Mouse (Mus musculus): Measurements from ENCODE around the gene Ier3. TPM values are rescaled to one million over a fixed set of nuclear protein-coding genes. Genes with fewer than 3 reads are reported as not detected.

Ier3 gene
- polyA plus RNA-seq (2014; fragmentation: Illumina TruSeq; extraction: RNeasy Lipid Tissue Mini Kit (QIAGEN cat#74804); ENCODE audit: low read depth, low replicate concordance) = 31.3 TPM

GRCm38 (mm10) chr17:35821439-35822430 is at the start of gene Ier3:
Gene Ier3, plus strand, starts transcription at chr17:35821684.

GRCm38 (mm10) chr17:35822964-35823937 is 1.8 kb downstream of the Ier3 start, which contains the start of gene Flot1:
Gene Flot1, plus strand, starts transcription at chr17:35823230.

GRCm38 (mm10) chr17:35838122-35838544 is 16.6 kb downstream of the Ier3 start, which contains the start of gene Tubb5:
Gene Tubb5, minus strand, starts transcription at chr17:35838306.

GRCm38 (mm10) chr17:35841076-35841950 is 19.8 kb downstream of the Ier3 start, which contains the start of gene Mdc1:
Gene Mdc1, plus strand, starts transcription at chr17:35841515.

GRCm38 (mm10) chr17:35861198-35861857 is 39.8 kb downstream of the Ier3 start, which contains the start of gene Nrm:
Gene Nrm, plus strand, starts transcription at chr17:35861318.

GRCm38 (mm10) chr17:35865481-35866280 is 44.2 kb downstream of the Ier3 start, which contains the start of gene Ppp1r18:
Gene Ppp1r18, plus strand, starts transcription at chr17:35865593.

Other genes starting within 250 kb of the Ier3 start
- 0.82 TPM for gene Sfta2, start 220.1 kb upstream of the Ier3 start, polyA plus RNA-seq (2014; fragmentation: Illumina TruSeq; extraction: RNeasy Lipid Tissue Mini Kit (QIAGEN cat#74804); ENCODE audit: low read depth, low replicate concordance)
- not detected for gene Gm9573, start 195.0 kb upstream of the Ier3 start, polyA plus RNA-seq (2014; fragmentation: Illumina TruSeq; extraction: RNeasy Lipid Tissue Mini Kit (QIAGEN cat#74804); ENCODE audit: low read depth, low replicate concordance)
- gene Mucl3, start 178.0 kb upstream of the Ier3 start, polyA plus RNA-seq (2014; fragmentation: Illumina TruSeq; extraction: RNeasy Lipid Tissue Mini Kit (QIAGEN cat#74804); ENCODE audit: low read depth, low replicate concordance) = not detected
- 13.1 TPM for gene Vars2, start 154.1 kb upstream of the Ier3 start, polyA plus RNA-seq (2014; fragmentation: Illumina TruSeq; extraction: RNeasy Lipid Tissue Mini Kit (QIAGEN cat#74804); ENCODE audit: low read depth, low replicate concordance)
- 14.5 TPM for gene Gtf2h4, start 147.9 kb upstream of the Ier3 start, polyA plus RNA-seq (2014; fragmentation: Illumina TruSeq; extraction: RNeasy Lipid Tissue Mini Kit (QIAGEN cat#74804); ENCODE audit: low read depth, low replicate concordance)
- gene Ddr1, start 117.1 kb upstream of the Ier3 start, polyA plus RNA-seq (2014; fragmentation: Illumina TruSeq; extraction: RNeasy Lipid Tissue Mini Kit (QIAGEN cat#74804); ENCODE audit: low read depth, low replicate concordance) = 40.9 TPM
- gene Flot1, start 1.5 kb downstream of the Ier3 start, polyA plus RNA-seq (2014; fragmentation: Illumina TruSeq; extraction: RNeasy Lipid Tissue Mini Kit (QIAGEN cat#74804); ENCODE audit: low read depth, low replicate concordance) = 61.9 TPM
- 113 TPM for gene Tubb5, start 16.6 kb downstream of the Ier3 start, polyA plus RNA-seq (2014; fragmentation: Illumina TruSeq; extraction: RNeasy Lipid Tissue Mini Kit (QIAGEN cat#74804); ENCODE audit: low read depth, low replicate concordance)
- 18.2 TPM for gene Mdc1, start 19.8 kb downstream of the Ier3 start, polyA plus RNA-seq (2014; fragmentation: Illumina TruSeq; extraction: RNeasy Lipid Tissue Mini Kit (QIAGEN cat#74804); ENCODE audit: low read depth, low replicate concordance)
- gene Nrm, start 39.6 kb downstream of the Ier3 start, polyA plus RNA-seq (2014; fragmentation: Illumina TruSeq; extraction: RNeasy Lipid Tissue Mini Kit (QIAGEN cat#74804); ENCODE audit: low read depth, low replicate concordance) = 4.6 TPM
- gene Ppp1r18, start 43.9 kb downstream of the Ier3 start, polyA plus RNA-seq (2014; fragmentation: Illumina TruSeq; extraction: RNeasy Lipid Tissue Mini Kit (QIAGEN cat#74804); ENCODE audit: low read depth, low replicate concordance) = 31.0 TPM
- gene Dhx16, start 58.1 kb downstream of the Ier3 start, polyA plus RNA-seq (2014; fragmentation: Illumina TruSeq; extraction: RNeasy Lipid Tissue Mini Kit (QIAGEN cat#74804); ENCODE audit: low read depth, low replicate concordance) = 39.2 TPM
- gene 2310061I04Rik, start 75.7 kb downstream of the Ier3 start, polyA plus RNA-seq (2014; fragmentation: Illumina TruSeq; extraction: RNeasy Lipid Tissue Mini Kit (QIAGEN cat#74804); ENCODE audit: low read depth, low replicate concordance) = 35.5 TPM
- gene Atat1, start 88.4 kb downstream of the Ier3 start, polyA plus RNA-seq (2014; fragmentation: Illumina TruSeq; extraction: RNeasy Lipid Tissue Mini Kit (QIAGEN cat#74804); ENCODE audit: low read depth, low replicate concordance) = 35.7 TPM
- gene Mrps18b, start 94.7 kb downstream of the Ier3 start, polyA plus RNA-seq (2014; fragmentation: Illumina TruSeq; extraction: RNeasy Lipid Tissue Mini Kit (QIAGEN cat#74804); ENCODE audit: low read depth, low replicate concordance) = 47.0 TPM
- 32.1 TPM for gene Ppp1r10, start 94.8 kb downstream of the Ier3 start, polyA plus RNA-seq (2014; fragmentation: Illumina TruSeq; extraction: RNeasy Lipid Tissue Mini Kit (QIAGEN cat#74804); ENCODE audit: low read depth, low replicate concordance)
- 54.8 TPM for gene Abcf1, start 148.1 kb downstream of the Ier3 start, polyA plus RNA-seq (2014; fragmentation: Illumina TruSeq; extraction: RNeasy Lipid Tissue Mini Kit (QIAGEN cat#74804); ENCODE audit: low read depth, low replicate concordance)
- 40.8 TPM for gene Gnl1, start 158.2 kb downstream of the Ier3 start, polyA plus RNA-seq (2014; fragmentation: Illumina TruSeq; extraction: RNeasy Lipid Tissue Mini Kit (QIAGEN cat#74804); ENCODE audit: low read depth, low replicate concordance)
- gene Prr3, start 158.6 kb downstream of the Ier3 start, polyA plus RNA-seq (2014; fragmentation: Illumina TruSeq; extraction: RNeasy Lipid Tissue Mini Kit (QIAGEN cat#74804); ENCODE audit: low read depth, low replicate concordance) = 23.2 TPM
- 2.4 TPM for gene H2-T24, start 198.9 kb downstream of the Ier3 start, polyA plus RNA-seq (2014; fragmentation: Illumina TruSeq; extraction: RNeasy Lipid Tissue Mini Kit (QIAGEN cat#74804); ENCODE audit: low read depth, low replicate concordance)
- 86.6 TPM for gene H2-T23, start 211.2 kb downstream of the Ier3 start, polyA plus RNA-seq (2014; fragmentation: Illumina TruSeq; extraction: RNeasy Lipid Tissue Mini Kit (QIAGEN cat#74804); ENCODE audit: low read depth, low replicate concordance)
- gene H2-T22, start 221.1 kb downstream of the Ier3 start, polyA plus RNA-seq (2014; fragmentation: Illumina TruSeq; extraction: RNeasy Lipid Tissue Mini Kit (QIAGEN cat#74804); ENCODE audit: low read depth, low replicate concordance) = 77.1 TPM
- gene Gm6034, start 221.3 kb downstream of the Ier3 start, polyA plus RNA-seq (2014; fragmentation: Illumina TruSeq; extraction: RNeasy Lipid Tissue Mini Kit (QIAGEN cat#74804); ENCODE audit: low read depth, low replicate concordance) = not detected
- 0.38 TPM for gene Gm11127, start 236.7 kb downstream of the Ier3 start, polyA plus RNA-seq (2014; fragmentation: Illumina TruSeq; extraction: RNeasy Lipid Tissue Mini Kit (QIAGEN cat#74804); ENCODE audit: low read depth, low replicate concordance)

Measured in adipose tissue, adult 10 weeks (tissue).